Mouse (Mus musculus) thymus, adult 2 months (tissue): ENCODE data around the gene Ipo4.

ENCODE experiments used
- CTCF ChIP-seq: fragments of 200-500 bp; IDR thresholded peaks from 2 replicates; pipeline ENCODE4 v1.5.1; 2012; ENCODE audit warnings: mild to moderate bottlenecking, control low read depth, low read length, moderate library complexity, borderline replicate concordance; ENCODE audit not compliant: control insufficient read depth, poor library complexity, insufficient read depth; ENCODE audit errors: extremely low read depth
- POLR2A ChIP-seq: fragments of 200-500 bp; IDR thresholded peaks from 2 replicates; pipeline ENCODE4 v1.6.1; 2012; ENCODE audit warnings: mild to moderate bottlenecking, low read length, control low read depth, moderate library complexity; ENCODE audit not compliant: control insufficient read depth, poor library complexity, insufficient read depth; ENCODE audit errors: extremely low read depth

DNA sequence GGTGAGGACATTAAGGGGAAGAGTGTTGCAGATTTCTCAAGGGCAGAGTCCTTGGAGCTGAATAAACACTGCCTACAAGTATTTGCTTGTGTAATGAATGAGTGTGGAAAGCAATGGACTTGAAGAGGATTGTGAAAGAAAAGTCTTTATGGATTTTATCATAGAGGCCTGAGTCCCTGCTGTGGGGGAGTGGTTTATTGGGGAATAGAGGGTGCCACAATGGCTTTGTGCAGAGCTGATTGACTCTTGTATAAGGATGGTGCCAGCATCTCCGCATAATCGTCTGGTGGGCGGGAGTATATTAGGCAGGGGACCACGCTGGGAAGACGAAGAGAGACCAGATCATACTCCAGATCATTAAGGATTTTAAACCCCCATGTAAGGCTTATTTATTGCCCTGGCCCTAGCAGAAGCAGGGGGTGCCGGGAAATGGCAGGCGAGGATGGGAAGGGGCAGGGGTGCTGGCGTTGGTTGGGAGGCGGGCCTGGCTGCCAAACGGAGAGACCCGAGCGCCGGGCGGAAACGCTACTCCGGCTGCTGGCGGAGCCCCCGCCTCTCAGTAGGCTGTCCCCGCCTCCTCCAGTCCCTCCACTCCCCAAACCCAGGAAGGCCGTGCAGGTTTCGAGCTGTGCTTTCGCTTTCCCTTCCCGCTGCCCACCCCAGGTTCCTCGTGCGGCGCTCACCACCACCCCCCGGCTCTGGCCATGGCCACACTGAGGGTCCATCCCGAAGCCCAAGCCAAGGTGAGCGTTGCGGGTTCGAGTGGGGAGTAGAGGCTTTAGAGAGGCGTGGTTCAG lies 57.7 kb downstream of the Ipo4 start, which contains the start of gene Psme1:
- TF ChIP-seq CTCF (no peak), POLR2A (0 out of 2 replicates have a peak, but pooled peaks have one; percentile 45)
